Mouse (Mus musculus) spleen, postnatal 36 days (tissue): ENCODE data around the gene Pex5l.

Experiments
- DNase-seq, 2 experiments: peaks; one replicate each; pipeline ENCODE4 v3.0.0; 2022; ENCODE audit warnings: low spot score in 2 of 2, mixed read lengths in 1 of 2

Pex5l gene

DNA sequence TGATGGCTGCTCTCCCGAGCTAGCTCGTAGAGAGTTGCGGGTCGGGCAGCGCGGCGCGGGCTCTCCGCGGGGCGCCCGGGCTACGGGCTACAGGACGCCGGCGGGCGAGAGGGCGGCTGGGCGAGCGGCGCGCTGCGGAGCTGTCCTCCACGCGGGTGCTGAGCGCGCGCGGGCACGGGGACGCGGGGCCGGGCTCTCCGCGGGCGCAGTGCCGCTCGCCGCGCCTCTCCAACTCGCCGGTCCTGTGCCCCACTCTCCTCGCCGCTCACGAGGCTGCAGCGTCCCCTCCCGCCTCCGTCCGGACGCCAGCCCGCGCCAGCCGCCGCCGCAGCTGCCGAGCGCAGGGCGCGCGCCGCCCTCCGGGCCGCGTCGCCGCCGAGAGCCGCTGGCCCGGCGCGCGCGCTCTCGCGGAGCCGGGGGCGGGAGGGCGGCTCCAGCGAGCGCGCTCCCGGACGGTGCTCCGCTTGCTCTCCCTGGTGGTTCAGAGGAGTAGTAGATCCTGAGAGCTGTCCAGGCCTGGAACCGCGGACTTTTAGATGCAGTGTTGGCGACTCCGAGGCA, at the start of gene Pex5l:
Pex5l (minus strand) TSS at position 347 of the 561 bp plus-strand sequence.
- DNase-seq, result no peak

DNA sequence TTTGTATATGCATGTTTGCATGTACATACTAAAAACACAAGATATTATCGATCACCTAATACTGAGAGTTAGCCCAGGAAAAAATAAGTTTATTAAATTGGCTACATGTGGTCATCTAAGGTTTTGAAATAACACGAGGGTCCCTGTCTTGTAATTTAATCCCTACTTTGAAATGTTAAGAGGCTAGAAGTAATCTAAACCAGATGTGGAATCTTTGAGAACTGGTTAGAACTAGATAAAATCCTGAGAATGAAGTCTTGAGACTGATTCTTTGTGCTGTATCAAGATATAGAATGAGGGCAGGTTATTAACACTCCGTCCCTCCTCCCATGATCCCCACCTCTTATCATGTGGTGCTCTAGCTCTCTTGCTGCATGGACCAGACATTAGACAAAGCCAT, 22.1 kb upstream of the Pex5l start:
- DNase-seq, result no peak

DNA sequence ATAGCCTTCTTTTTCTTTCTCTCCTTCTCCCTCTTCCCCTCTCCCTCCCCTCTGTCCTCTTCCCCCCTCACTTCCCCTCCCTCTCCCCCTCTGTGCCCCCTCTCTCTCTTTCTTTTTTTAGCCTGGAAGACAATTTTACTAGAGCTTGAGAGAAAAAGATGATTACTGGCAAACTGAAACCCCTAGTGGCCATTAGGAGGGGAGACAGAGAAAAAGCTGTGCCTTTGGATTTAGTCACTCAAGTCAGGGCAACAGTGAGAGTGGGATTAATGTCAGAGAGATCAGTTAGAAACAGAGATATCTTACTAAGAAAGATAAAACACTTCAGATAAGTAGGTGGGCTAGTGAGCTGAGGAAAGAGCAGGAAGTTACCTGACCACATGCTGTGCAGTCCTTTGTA, 20.8 kb upstream of the Pex5l start:
- no peak for DNase-seq

DNA sequence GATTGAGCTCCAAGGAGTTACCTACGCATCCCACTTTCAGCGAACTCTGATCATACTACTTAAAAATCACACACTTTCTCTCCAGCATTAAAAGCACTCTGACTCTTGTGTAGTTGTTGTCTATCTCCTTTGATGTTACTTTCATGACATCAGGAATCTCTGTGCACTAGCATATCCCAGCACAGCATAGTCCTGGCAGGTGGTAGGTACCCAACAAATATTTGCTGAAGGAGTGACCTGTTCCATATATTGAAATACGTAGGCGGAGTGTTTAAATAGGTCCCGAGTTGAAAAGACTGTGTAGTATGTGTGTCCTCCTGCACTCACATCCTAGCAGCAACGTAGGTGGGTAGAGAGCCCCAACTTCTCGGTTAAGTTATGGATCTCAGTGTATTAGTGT, 545 bp upstream of the Pex5l start:
- DNase-seq, result no peak

DNA sequence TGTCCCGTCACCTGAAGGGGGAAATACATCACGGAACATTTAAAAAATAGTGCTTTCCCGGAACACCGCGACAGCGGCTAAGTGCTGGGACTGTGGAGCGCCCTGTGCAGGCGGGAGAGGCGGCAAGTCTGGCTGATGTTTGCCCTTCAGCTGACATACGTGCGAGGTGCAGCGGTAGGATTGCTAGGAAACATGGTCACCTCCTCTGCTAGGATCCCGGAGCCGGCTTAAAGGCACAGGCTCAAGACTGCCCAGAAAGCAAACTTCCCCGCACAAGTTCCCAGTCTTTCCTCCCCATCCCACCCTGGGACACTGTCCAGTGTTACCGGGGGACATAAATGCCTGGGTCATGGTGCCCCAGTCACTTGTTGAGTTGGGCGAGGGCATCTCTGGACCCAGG, 649 bp downstream of the Pex5l start:
- DNase-seq, result no peak

DNA sequence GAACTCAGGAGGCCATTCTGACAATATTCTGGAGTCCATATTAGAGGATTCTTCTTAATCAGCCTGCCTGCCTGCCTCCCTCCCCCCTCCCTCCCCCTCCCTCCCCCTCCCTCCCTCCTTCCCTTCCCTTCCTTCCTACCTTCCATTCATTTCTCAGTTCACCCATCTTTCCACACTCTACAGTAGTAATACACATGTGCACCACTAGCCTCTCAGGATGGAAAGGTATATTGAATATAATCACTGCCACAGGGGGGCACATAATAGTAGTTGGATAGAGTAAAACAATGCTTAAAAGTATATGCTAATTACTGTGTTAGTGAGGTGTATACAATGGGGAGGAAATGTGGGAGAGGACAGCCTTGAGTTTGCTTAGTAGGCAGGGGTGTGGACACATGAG, 13.1 kb downstream of the Pex5l start:
- DNase-seq, result no peak

DNA sequence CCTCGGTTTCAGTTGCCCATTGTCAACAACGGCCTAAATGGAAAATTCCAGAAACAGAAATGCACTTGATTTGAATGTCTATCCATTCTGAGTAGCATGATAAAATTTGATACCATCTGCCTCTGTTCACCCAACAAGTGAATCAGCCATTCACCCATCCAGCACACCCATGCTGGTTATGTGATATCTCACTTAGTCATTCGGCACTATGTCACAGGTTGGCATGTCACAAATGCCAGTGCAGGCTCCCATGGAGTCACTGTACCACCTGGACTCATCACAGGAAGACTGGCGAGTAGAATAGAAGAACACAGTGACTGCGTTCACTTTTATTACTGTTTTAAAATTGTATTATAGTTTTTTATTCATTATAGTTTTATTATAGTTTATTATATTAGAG, 18.3 kb downstream of the Pex5l start:
- DNase-seq, result no peak

DNA sequence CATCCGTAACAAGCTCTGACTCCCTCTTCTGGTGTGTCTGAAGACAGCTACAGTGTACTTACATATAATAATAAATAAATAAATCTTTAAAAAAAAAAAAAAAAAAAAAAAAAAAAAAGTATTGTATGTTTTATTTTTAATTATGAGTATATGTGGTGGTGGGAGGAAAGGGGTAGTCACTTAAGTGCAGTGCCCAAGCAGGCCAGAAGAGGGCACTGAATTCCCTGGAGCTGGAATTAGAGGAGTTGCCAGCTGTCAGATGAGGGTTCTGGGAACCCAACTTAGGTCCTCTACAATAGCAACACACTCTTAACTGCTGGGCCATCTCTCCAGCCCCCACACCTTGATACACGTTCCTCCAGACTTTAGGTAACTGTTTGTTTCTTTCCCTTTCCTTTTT, 37.3 kb downstream of the Pex5l start:
- DNase-seq, result no peak

DNA sequence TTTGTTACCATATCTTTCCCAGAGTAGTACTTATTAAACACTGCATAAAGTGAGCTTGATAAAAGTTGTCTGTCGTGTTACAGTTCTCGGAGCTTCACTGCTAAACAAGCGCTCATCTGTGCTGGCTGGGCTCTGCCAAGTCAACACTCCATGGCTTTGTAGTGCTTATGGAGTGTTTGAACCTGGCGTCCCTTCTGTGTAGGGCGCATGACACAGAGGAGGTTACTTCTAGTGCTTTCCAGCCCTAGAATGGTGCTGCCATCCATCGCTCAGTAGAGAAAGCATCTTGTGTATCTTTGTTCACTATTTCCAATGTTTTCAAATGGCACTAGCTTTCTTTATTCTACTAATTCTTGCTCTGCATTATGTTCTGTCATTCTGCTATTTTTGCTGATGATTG, 39.5 kb downstream of the Pex5l start:
- no peak for DNase-seq

DNA sequence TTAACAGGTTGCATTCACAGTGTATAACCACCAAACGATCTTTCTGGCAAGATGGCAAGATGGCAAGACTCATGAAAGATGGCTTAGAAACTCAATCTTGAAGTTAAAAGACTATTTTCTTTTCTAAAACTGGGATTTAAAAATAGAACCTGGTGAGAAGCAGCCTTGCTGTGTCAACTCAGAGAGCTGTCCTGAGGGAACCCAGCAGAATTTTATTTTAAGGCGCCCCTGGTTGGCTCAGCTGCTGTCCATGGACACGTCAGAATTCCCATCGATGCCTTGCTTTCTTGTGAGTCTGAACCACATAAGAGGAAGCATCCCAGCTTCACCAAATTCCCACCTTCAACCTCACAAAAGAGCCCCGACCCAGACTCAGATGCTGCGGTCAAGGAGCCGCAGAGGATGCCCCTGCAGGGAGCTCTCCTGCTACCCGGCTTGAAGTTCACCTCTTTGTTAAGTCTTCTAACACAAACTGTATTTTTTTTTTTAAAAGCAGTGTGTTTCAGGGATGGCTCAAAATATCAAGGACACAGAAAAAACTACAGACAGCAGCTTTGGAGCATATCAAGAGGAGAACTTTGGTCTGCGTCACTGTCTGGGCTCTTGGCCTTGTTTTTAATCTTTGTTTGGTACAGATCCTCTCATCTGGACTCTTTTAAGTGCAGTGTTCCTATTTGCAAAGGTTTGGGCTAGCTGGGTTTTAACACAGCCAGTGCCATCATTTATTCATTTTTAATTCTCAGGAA, 44.3 kb downstream of the Pex5l start:
- no peak for DNase-seq

DNA sequence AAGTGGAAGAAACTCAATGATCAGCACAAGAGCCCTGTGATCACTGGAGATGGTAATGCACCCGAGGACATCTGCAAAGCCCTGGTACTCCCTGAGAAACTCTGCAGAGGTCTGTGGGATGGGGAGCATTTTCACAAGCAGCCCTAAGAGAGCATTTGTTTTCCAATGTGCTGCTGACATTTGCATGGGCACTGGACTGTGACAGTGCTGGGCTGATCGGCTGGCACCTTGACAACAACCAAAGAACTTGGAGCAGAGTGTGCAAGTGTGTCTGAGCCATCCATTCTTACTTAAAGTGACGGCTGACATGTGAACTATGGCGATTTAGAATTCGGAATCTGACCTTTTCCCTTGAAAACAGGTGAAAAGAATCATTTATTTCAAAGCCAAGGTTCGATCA, 49.4 kb downstream of the Pex5l start:
- no peak for DNase-seq

DNA sequence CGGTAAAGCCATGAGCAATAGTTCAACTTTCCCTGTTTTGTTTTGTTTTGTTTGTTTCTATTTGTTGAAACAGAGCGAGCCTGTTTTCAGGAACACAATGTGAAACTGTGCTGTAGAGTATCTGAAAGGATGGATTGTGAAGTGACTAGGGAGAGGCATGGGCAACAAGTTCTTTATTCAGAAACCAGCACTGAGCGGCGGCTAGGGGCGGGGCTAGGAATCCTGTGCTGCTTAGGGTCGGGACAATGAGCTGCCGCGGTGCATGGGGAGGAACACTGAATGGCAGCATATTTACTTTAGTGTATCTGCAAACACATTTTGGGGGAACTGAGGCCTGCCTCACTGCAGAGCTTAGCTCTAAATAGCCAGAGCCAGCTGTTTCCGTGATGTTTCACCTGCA, 53.0 kb downstream of the Pex5l start:
- no peak for DNase-seq

DNA sequence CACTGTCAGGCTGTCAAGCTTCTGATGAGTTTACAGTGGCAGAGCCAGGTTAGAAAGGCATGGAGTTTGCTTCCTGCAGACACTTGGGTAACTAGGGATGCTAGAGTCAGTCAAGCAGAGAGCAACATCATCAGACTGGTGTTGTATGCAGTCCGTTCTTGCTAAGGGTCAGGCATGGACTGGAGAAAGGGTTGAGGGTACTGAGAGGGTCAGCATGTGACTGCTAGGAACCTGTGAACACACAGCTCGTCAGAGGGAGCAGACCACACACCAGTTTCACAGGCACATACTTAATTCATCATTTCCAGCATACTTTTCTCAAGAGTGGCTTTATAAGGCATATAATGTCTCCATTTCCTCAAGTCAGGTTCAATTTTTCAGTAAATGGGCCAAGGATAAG, 53.6 kb downstream of the Pex5l start:
- DNase-seq, result no peak

DNA sequence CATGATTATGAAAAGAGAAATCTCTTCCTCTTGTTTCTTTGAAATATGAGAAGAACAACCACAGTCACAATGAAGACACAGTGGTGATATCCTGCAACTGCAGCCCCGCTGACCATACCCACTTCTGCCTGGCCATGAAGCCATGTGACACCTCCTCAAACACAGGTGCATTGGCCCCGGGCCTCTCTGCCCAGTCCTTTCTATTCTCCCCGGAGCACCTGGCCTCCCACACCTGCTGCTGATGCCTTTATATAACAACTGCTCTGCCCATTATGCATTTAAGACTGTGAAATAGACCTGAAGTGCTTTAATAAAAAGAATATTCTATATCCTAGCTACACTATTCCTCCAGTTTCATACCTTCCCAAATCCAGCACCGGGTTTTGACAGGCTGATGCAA, 54.8 kb downstream of the Pex5l start:
- no peak for DNase-seq

DNA sequence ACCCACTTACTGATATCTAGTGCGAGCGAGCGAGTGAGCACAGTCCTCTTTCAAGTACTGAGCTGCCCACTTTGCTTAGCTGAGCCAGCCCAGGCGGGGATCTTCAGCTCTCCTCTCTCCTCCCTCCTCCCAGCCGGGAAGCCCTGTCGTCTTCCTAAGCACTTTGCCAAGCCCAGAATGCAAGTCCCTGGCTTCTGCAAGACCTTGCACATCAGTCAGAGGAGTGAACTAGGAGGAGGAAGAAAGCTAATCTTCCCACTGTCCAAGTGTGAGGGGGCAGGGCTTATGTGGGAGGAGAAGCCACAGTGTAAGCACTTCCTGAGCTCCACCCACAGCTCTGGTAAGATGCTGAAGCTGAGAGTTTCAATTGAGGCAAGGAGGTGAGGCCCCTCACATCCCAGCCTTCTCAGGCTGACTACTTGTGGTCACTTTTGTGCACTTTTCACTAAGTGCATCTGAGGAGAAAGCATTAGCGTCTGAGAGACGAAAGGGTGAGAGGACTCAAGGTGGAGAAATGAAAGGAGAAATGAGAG, 60.2 kb downstream of the Pex5l start:
- no peak for DNase-seq

DNA sequence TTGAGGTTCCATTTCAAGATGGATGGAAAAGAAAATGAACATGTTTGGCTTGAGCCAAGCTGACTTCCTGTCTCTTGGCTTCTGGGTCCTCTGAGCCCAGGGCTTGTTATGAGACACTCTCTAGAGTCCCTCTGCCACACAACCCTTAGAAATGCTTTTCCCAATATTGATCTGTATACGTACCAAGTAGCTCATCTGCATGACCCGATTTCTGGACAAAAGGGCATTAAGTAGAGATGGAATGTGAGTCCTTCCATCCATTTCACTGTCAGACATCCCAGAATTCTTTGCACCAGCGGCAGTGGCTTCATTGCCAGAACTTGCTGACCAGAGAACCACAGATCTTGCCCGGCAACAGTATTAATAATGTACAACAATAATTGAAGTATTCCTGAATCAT, 61.3 kb downstream of the Pex5l start:
- no peak for DNase-seq

DNA sequence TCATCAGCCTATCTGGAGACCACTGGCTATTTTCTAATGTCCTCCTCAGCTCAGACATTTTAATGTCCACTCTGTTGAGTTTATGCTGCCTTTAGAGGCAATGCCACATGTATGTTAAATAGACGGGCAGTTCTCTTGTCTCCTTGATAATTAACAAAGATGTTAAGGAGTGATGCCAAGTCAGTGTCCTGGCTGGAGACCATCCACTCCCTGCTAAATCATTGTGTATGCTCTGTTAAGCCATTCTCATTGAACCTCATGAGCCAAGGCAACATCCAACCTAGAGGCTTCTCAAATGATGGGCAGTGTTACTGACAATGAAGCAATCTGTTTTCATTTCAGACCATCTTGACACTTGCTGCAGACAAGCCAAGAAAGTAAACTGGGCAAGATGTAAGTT, 63.4 kb downstream of the Pex5l start:
- DNase-seq, result no peak

DNA sequence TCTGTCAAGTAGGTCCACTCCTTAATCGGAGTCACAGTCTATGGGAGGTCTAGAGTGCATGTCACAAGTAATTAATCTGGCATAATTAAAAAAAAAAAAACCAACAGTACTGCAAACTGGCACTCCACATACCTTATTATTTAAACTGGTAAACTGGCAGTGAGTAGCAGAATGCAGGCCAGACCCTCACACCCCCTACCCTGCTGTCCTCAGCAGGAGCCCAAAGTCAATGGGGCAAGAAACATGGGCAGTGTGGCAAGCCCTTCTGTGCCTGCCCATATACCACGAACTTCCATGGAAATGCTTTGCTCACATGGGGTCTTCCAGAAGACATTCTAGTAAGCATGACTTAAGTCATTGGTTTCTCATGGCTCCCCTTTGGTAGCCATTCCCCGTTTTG, 63.9 kb downstream of the Pex5l start:
- no peak for DNase-seq

DNA sequence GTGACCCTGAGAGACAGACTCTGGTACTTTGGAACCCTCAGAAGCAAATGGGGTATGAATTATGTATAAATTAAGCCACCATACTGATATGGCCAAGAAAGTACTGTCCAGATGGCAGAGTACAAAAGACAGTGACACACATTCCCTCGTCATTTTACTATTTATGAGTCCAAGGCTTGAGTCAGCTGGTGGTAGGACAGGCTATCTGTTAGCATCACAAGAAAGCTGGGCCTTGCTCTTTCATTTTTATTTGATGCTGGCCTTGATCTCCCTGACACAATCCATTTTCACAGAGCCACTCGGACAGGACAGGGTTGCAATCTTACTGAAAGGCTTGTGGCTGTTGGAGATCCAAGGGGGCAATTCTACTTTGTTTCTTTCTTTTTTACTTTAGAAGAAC, 67.4 kb downstream of the Pex5l start:
- no peak for DNase-seq

DNA sequence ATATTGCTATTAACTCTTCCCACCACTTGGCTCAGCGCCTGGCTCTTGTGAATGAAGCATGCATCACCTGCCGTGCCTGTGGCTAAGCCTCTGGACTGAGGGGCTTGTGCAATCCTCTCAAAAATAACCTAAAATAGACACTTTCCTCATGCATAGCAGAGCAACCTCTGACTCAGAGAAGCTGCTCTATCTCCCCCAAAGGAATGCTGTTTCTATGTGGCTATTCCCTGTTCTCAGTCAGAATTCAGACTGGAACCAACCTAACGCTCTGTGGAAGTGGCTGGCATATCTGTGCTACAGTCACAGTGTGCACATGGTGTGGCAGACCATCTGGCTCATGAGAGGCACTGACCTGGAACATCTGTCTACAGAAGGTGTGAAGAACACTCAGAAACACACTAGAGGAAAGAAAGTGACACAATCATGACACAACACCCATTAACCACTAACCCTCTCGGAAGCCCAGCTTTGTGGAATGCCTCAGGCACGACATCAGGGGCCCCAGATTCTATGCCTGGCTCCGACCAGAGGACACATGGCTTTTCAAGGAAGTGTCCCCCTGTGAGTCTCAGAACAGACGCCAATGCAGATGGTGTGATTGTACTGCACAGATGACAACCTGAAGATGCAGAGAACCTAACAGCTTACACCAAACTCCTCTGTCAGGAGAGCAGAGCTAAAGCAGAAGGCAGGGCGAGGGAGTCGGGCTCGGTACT, 68.6 kb downstream of the Pex5l start:
- no peak for DNase-seq

DNA sequence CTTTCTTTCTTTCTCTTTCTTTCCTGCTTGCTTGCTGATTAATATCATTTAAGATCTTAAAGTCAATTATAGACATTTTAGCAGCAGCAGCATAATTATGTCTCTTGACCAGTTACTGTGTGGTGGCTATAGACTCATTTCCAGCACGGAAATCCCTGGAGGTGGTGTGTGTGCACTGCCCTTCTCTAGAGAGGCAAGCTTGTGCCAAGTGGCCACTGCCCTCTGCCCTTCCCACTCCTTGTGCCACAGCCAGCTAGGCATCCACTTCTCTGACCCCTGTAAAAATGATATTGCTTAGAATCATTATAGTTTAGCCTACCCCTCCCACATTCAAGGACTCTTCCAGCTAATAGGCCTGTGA, 69.2 kb downstream of the Pex5l start:
- DNase-seq, result no peak

DNA sequence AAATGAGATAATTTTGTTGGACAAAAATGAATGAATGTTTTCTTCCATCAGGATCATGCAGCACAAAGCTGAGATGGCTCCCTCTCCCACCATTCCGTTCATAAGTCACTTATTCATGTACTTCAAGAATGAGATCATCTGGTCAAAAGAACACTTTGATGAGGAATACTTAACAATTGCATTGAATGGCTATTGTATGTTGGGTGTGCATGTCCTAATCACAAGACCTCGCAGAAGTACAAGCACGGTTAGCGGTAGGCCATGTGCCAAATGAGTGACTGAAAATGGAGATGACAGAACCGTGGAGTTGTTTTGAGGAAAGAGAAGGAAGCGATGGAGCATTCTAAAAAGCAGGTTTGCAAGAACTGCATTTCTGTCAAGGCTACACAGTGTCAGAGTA, 72.3 kb downstream of the Pex5l start:
- no peak for DNase-seq

DNA sequence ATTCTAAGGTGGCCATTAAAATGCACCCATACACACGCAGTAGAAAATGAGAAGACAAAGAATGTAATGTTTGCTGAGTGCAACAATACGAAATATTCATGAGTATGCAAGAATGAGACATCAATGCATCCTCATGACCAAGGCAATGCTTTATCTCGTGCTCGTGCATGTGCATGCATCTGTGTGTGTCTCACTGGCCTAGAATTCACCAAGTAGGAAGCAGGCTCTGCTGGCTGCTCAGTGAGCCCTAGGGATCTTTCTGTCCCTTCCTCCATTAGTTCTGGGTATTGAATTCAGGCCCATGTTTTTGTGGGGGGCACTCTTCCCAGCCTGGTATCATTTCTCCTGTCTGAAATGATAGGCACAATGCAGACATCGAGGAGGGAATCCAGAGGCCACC, 74.9 kb downstream of the Pex5l start:
- DNase-seq, result no peak
